Mouse (Mus musculus): ENCODE data around the gene Slc31a1. TPM values are rescaled to one million over a fixed set of nuclear protein-coding genes. Genes with fewer than 3 reads are reported as not detected.

Slc31a1 gene
- total RNA-seq, 2 experiments from 2014 or later: 10.7 to 11.3 TPM

DNA sequence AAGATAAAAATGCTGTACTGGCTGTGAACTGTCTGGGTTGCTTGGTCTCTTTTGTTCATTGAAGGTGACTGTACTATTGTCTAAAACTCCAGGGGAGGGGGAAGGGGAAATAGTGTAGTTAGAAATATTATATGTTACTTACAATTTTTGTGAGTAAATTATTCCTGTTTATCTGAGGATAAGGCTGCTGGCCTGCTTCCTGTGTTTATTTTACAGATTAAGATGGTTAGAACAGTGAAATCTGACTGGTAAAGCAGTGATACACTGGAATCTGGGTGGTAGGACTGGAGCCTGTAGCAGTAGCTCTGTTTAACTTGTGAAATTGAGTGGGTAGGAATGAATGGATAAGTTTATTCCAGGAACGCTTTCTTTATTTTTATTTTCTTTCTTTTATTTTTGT, 1.5 kb downstream of the Slc31a1 start:
- DNase-seq (ENCODE audit: low spot score in 2 of 2): no peak

DNA sequence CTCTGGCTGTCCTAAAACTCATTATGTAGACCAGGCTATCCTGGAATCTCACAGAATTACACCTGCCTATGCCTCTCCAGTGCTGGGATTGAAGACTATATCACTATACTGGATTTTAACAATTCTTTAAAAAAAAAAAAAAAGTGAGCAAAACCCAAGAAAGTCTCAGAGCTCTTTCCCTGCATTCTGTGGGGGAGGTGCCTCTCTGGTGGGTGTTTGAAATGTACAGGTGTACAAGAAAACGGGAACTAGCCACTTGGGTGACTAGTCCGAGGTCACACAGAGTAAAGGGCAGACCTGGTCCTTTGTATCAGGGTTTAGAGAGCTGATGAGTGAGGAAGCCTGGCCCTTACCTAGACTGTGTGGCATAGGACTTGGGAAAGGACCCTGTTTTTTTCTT, 1.9 kb downstream of the Slc31a1 start:
- DNase-seq (ENCODE audit: low spot score in 2 of 2): no peak

DNA sequence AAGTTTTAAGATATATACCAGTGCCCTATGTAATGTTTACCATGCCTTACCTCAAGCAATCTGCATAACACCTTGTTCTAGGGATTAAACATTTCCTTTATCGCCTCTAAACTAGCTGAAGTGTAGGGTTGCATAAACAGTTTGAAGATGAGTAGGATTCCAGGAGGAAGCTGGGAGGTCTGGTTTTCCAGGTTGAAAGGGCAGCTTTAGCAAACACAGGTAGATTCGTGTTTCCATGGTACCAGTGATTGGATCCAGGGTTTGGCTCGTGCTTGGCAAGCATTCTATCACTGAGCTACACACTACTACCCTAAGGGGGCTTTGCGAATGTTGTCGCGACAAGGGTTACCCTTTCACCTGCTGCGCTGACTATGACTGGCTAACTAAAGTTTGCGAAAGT, 3.8 kb downstream of the Slc31a1 start:
- DNase-seq (ENCODE audit: low spot score in 2 of 2): no peak

DNA sequence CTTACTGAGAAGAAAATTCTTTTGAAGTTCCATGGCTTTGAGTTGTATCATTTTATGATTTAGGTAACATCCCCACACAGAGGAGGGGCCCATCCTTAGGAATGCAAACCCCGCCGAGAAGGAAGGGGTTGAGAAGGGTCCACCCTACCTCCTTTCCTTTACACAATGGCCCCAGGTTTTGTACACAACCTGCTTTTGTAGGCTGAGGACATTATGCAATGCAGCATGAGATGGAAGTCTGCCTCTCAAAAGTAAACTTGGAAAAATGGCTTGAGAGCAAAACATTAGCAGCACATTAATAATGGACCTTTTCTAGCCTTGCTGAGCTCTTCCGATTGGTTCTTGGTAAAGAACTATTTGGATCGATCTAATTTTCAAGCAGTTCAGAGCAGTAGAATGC, 5.8 kb downstream of the Slc31a1 start:
- DNase-seq (ENCODE audit: low spot score in 2 of 2): no peak

DNA sequence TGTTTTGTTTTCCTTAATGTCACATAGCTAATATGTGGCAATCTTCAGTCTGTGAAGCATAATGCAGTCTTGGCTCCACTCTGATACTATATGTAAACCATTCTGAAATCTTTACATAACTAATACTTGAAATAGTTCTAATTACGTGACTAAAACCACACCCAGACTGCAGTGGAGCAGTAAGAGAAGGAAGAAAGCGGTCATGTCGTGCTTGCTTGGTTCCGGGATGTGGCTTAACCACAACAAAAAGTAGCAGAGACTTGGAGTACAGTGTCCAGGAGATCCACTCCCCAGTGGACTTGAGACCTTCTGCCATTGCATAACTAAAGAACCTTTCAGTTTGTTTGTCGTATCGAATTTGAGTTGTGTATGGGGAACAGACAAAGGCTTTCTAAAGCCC, 7.1 kb downstream of the Slc31a1 start:
- no peak for DNase-seq (ENCODE audit: low spot score in 2 of 2)

DNA sequence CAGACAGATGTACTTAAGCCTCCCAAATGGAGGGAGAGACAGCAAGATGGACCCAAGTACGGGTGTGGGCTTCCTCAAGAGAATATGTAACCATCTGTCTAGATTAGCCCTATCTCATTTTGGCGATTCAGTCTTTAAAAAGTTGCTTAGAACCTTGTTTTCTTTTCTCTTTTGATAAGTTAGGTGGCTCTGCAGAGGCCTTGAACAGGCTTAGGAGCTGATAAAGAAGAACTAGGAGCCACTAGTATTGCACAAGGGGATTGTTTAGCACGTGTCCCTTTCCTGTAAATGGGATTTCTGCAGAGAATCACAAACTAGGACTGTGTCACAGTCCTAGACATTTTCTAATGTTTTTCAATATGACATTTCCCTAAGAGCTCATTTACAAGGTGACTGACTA, 8.6 kb downstream of the Slc31a1 start:
- DNase-seq (ENCODE audit: low spot score in 2 of 2): no peak

DNA sequence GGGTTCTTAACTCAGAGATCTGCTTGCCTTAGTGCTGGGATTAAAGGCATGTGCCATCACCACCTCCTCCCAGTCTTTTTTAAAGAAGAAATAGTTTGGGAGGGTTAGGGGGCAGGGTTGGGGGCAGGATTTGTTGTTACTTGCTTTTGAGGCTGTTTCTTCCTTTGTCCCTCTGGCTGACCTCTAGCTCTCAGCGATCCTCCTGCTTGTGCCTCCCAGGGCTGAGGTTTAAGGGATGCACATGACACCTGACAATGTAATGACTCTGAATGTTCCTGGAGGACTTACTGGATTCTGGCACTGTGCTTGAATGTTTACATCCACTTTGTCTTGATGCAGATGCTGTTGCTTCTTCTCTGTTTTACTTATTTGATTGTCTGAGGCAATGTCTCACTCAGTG, 11.9 kb downstream of the Slc31a1 start:
- no peak for DNase-seq (ENCODE audit: low spot score in 2 of 2)

DNA sequence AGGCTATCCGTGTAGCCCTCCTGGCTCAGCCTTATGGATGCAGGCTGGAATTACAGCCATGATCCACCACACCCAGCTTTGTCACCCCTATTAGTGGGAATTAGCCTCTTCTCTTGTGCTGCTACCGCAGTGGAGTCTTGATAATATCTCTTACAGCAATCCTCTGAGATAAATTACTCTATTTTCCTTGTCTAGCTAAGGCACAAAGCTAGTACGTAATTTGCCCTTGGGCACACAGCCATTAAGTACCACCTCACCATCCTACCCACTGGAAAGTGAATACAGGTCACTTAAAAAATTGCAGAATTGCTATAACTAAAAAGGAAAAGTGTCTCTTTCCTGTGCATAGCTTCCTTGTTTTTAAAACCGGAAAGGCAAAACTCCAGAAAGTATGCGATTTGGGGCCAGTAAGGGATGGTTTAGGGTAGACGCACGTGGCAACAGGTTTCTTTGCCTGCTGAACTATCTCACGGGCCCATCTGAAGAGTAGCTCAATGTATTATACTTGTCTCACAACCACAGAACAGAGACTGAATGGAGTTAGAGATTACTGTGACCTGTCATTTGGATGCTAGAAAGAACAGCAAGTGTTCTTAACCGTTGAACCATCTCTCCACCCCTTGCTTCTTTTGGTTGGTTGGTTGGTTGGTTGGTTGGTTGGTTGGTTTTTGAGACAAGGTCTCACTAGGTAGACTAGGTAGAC, 12.4 kb downstream of the Slc31a1 start:
- no peak for DNase-seq (ENCODE audit: low spot score in 2 of 2)

DNA sequence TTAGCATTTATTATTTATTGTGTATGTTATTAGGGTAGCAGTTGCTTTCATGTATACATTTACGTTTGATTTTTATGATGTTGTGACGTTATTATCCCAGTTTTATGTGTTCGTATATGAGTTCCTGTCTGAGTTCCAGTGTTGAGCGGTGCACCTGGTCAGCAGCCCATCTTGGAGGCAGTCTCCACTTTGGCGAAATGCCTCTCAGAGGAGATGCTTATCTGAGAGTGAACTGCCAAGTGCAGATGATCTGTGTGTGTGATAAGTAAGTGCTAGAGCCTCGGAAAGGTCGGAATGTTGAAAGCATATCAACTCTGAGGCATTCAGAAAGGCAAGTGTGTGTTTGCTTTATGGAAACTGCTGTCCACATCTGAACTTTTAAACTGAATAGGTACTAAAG, 13.1 kb downstream of the Slc31a1 start:
- DNase-seq (ENCODE audit: low spot score in 2 of 2): no peak

DNA sequence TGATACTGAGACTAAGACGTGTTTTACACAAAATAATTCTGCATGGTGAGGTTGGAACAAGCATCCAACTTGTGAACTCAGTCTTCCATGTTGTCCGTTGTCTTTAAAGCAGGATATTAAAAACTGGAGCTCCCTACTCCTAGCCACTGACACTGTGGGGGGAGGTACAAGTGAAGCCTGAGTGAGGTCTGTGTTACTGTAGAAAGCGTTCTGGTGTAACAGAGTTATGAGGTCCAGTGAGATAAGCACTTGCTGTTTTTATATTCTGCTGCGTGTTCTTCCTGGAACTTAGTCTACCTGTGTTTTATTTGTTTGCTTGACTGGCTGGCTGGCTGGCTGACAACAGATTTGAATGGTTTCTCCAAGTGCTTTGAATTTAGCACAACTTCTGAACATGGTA, 13.8 kb downstream of the Slc31a1 start:
- no peak for DNase-seq (ENCODE audit: low spot score in 2 of 2)

DNA sequence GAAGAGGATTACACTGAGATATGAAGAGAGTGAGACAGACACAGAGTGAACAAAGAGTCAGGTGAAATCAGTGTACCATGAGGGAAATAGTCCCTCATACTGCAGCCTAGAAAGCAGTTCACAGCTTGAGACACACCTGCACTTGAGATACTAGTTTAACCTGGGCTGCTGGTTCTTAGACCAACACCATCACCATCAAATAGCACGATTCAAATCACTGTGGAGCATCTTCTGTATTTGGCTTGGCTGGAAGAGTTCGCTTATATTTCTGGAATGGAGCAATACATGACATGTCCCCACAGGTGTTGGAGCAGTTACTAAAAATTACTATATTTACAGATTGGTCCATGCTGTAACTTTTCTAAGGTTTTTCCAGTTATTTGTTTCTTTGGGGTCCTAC, 15.6 kb downstream of the Slc31a1 start:
- no peak for DNase-seq (ENCODE audit: low spot score in 2 of 2)

DNA sequence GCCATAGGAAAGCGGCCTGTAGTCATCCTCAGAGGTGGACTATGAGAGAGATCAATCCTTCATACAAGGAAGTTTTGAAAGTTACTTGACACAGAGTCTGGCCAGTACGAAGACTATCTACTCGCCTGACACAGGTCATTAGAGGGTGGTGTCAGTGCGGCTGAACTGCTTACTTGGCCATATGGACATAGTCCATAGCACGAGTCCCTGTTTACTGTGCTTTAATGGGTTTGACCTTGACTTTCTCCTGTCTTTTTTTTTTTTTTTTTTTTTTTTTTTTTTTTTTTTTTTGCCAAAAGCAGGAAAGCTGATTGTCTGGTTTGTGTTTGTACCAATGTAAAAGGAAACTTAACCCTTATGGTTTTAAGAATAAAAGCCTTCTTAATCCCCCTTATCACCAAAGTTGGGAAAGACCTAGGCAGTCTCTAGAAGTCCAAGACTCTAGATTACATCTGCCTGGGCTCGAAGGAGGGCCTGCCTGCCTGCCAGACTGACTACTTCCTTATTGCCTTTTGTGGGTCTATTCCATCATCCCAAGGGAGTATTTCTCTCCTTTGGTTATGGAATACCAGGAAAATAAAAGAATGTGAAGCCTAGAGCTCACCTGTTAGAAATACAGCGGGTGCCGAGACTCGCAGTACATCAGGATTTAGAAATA, 19.3 kb downstream of the Slc31a1 start:
- no peak for DNase-seq (ENCODE audit: low spot score in 2 of 2)

DNA sequence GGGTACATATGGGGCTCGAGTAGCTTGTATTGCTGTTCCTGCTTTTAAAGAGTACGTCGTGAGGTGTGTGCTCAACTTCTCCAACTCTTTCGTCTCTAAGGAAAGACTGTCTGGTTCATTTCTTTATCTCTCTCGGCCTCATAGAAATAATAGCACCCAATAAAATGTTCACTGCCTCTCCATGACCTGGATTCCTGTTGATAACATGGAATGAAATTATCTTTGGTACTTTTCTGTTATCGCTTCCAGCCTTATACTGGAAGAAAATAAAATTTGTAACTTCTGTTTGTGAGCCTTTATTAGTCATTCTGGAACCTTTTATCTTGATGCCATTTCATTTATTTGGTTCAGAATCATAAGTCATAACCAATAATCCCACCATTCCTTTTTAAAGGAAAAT, 22.7 kb downstream of the Slc31a1 start:
- DNase-seq (ENCODE audit: low spot score in 2 of 2): no peak

DNA sequence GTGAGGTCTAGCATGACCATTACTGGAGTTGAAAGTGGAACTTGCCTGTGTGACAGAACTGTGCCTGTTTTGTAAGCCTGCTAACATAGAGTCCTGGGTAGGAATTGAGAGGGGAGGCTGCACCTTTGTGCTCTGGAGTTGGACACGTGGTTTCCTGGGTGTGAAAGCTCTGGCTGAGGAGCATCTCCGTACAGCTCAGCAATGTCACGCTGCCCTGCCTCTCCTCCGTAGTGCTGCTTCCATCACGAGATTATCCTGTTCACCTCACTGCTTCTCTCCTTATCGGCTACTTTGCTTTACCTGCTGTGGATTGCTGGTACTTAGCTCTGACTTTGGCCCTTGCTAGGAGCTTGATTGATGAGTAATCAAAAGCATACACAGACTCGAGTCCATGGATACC, 23.2 kb downstream of the Slc31a1 start:
- no peak for DNase-seq (ENCODE audit: low spot score in 2 of 2)

DNA sequence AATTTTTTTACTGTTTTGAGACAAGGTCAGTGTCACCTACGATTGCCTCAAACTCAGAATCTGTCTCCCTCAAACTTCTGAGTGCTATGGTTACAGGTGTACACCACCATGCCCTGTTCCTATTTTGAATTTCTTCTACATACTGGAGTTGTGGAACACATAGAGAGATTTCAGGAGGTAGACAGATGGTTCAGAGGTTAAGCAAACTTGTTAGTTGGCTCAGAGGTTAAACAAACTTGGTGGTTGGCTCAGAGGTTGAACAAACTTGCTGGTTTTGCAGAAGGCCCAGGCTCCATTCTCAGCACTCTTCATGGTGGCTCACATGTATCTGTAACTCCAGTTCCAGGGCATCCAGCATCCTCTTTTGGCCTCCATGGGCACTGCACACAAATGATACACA, 23.6 kb downstream of the Slc31a1 start:
- no peak for DNase-seq (ENCODE audit: low spot score in 2 of 2)

DNA sequence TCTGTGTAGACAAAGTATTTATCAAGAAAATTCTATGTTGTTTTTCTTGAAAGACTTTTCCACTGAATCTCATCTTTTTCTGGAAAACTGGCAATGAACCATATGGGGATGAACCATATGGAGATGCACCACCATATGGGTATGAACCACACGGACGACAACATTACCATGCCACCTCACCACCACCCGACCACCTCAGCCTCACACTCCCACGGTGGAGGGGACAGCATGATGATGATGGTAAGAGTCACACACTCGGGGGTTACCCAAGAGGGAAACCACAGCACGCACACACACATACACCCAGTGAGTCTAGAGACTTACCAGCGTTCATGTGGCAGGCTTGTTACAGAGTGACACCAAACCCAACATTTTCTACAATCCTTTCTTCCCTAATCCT, 24.9 kb downstream of the Slc31a1 start:
- DNase-seq (ENCODE audit: low spot score in 2 of 2): peak; percentile 21 to 33

DNA sequence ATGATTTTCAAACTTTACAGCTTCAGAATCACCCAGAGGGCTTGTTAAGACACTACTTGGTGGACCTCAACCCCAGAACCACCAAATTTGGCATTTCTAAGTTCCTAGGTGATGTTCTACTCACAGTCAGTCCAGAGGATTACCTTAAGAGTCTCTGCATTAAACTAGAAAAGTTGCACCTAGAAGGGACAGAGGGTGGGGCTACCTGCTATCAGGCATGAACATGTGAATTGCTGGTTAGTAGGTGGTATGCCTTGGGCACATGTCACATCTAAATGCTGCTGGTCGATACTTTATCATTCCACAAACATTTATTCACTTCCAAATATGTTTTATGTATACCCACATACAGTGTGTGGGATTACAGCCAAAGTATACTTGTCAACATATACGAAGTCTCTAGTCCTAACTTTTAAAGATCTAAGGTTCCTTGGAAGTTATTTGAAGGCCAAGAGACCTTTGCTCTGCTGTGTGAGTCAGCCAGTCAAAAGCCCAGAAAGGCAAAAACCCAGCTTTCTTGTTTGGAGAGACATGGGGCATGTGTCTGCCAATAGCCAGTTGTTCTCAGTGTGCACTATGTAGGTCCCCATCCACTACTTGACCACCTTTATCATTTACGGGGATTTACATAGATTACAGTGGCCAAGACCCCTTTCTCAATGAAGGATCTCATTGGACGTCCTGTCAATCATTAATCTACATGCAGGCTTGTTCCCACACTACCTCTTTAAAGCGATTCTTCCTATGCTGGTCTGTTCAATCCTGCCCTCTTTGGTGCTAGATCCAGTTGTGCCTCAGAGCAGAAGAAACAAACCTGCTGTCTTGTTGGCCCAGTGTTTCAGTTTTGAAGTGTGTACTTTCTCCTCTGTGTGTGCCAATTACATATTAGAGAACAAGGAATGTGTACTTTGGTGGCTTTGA, 29.3 kb downstream of the Slc31a1 start:
- DNase-seq (ENCODE audit: low spot score in 2 of 2): no peak

DNA sequence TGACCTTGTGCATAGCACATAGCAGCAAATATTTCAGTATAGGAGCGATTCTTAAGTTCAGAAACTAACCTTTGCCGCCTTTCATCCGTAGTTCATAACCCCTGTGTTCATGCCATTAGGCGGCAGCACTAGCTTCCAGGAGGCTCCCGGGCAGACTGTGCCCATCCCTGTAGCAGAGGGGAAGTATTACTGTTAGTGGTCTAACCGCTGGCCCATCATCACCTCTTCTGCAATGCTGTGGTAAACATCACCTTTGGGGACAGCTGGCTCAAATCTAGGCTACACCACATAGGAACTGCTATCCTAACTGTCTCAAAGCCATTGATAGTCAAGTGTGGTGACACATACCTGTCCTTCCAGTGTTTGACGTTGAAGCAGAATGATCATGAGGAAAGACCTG, 31.4 kb downstream of the Slc31a1 start:
- no peak for DNase-seq (ENCODE audit: low spot score in 2 of 2)

DNA sequence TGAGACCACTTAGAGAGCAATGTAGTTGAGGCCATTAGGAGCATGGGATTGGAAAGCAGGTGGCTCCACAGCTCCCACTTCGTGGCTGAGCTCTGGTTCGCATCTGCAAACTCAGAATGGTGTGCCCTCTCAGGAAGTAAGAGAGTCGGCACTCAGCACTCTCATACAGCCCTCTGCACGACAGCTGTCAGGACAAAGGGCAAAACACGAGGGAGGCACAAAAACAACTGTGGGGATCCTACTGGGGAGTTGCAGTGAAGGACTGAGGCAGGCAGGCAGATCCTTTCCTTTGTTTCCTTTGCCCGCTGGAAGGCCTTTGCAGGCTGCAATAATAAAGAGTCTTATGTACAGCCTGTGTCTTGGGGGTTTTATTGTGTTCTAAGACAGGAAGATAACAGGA, 32.9 kb downstream of the Slc31a1 start:
- DNase-seq (ENCODE audit: low spot score in 2 of 2): no peak

DNA sequence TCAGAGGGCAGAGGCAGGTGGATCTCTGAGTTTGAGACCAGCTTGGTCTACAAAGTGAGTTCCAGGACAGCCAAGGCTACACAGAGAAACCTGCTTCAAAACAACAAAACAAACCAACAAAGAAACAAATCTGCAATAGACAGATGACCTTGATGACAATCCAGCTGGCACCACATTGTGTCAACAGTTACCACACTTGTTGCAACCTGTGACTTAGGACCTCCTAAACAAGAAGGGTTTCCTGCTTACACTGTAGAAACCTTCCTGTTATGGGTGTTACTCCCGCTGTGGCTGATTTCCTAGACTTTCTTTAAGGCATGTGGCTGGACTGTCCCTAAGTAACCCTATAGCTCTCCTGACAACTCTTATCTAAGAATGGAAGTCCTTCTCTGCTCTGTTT, 35.3 kb downstream of the Slc31a1 start:
- DNase-seq (ENCODE audit: low spot score in 2 of 2): no peak

DNA sequence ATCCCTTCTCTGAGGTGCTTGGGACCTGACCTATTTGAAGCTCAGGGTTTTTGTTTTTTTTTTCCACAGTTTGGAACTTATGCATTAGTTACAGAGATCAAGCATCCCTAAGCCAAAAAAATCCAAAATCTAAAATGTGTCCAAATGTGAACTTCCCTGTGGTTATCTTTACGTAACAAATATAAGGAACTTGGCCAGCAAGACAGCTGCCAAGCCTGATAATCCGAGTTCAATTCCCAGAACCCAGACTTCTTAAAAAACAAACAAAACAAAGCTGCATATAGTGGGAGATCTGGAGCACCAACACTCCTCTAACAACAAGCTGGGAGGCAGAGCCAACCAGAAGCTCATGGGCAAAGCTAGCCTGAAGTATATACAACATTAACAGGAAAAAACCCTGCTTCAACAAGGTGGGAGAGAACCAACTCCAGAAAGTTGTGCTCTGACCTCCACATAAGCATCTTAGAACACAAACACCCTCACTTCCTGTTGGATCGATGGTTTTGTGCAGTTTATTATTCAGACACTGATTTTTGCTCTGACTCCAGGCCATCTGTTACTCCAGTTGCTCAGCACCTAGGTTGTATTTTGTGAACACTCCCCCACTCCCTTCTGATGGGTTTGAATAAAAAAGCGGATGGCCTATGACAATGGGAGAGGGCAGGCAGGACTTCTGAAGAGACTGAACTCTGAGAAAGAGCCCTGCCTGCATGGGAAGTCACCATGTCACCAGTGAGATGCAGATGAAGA, 37.3 kb downstream of the Slc31a1 start:
- DNase-seq (ENCODE audit: low spot score in 2 of 2): no peak

All from left cerebral cortex, adult 18-20 months (tissue).